Mouse (Mus musculus) layer of hippocampus, postnatal 14 days (tissue): ENCODE measurements around the gene Akap9. TPM values are rescaled to one million over a fixed set of nuclear protein-coding genes. Genes with fewer than 3 reads are reported as not detected.

Experiments
- total RNA-seq, 2 experiments: library from RNA; stranded (reverse); gene quantifications; 2 replicates each; pipeline ENCODE4 v1.2.3; 2021

The Akap9 gene
- total RNA-seq, 2 experiments from 2014 or later: 64.1 to 68.1 TPM

Other genes starting within 250 kb of the Akap9 start
- gene Ankib1, start 125.1 kb upstream of the Akap9 start, total RNA-seq: 10 to 100 TPM; 69.8 to 72.1 TPM
- gene Krit1, start 124.9 kb upstream of the Akap9 start, total RNA-seq: 10 to 100 TPM; 45.2 to 47.1 TPM
- under 1 TPM; 0.17 to 0.18 TPM for gene Lrrd1, start 82.9 kb upstream of the Akap9 start, total RNA-seq
- gene Mterf1a, start 34.1 kb upstream of the Akap9 start, total RNA-seq: 10 to 100 TPM in 1 of 2 experiments, 1 to 10 TPM in 1; 7.4 to 10.2 TPM
- gene Cyp51, start 176.7 kb downstream of the Akap9 start, total RNA-seq: 10 to 100 TPM; 64.8 to 79.6 TPM